Mouse (Mus musculus) kidney, embryonic 15.5 days (tissue): ENCODE data around the gene Hoxd10. TPM values are rescaled to one million over a fixed set of nuclear protein-coding genes. Genes with fewer than 3 reads are reported as not detected.

Source experiments
- ATAC-seq: fragments of 200-750 bp; cut with Nextera tagmentation; replicated peaks from 2 replicates; pipeline ENCODE4 v1.8.0; 2017; ENCODE audit warnings: moderate TSS enrichment; ENCODE audit not compliant: low FRiP score
- H3K27ac ChIP-seq: fragments of 300-500 bp; sonication (generic); 2 replicates; pipeline ENCODE4 v1.5.1; 2015; ENCODE audit warnings: mild to moderate bottlenecking, inconsistent platforms
- H3K27me3 ChIP-seq: fragments of 300-500 bp; sonication (generic); 2 replicates; pipeline ENCODE4 v1.6.1; 2015; ENCODE audit warnings: inconsistent platforms
- H3K36me3 ChIP-seq: fragments of 300-500 bp; sonication (generic); 2 replicates; pipeline ENCODE4 v1.6.1; 2015; ENCODE audit warnings: inconsistent platforms
- H3K4me1 ChIP-seq: fragments of 300-500 bp; sonication (generic); 2 replicates; pipeline ENCODE4 v1.6.1; 2015; ENCODE audit warnings: inconsistent platforms
- H3K4me2 ChIP-seq: fragments of 300-500 bp; sonication (generic); 2 replicates; pipeline ENCODE4 v1.6.1; 2015; ENCODE audit warnings: moderate library complexity, mild to moderate bottlenecking, inconsistent platforms
- H3K4me3 ChIP-seq: fragments of 300-500 bp; sonication (generic); replicated peaks from 2 replicates; pipeline ENCODE4 v1.5.1; 2015; ENCODE audit warnings: mild to moderate bottlenecking, inconsistent platforms
- H3K9ac ChIP-seq: fragments of 300-500 bp; sonication (generic); 2 replicates; pipeline ENCODE4 v1.6.1; 2015; ENCODE audit warnings: mild to moderate bottlenecking, inconsistent platforms
- H3K9me3 ChIP-seq: fragments of 300-500 bp; sonication (generic); replicated peaks from 2 replicates; pipeline ENCODE4 v1.6.1; 2016; ENCODE audit warnings: inconsistent platforms
- WGBS: fragments of 180-500 bp; shearing (Covaris S2); methylation state at CpG from one replicate; pipeline ENCODE4 v1.1.7; 2015; ENCODE audit warnings: mixed read lengths; 5-methylcytosine and 5-hydroxymethylcytosine counted together
- polyA plus RNA-seq: library from polyadenylated mRNA; unstranded; fragments of >200 nt; fragmentation: Nextera tagmentation; extraction: Ambion mirVana; gene quantifications from 2 replicates; pipeline ENCODE4 v1.2.1, GENCODE M21; 2015

Hoxd10 gene
- polyA plus RNA-seq, 1 experiment from 2014 or later: 33.6 TPM

DNA sequence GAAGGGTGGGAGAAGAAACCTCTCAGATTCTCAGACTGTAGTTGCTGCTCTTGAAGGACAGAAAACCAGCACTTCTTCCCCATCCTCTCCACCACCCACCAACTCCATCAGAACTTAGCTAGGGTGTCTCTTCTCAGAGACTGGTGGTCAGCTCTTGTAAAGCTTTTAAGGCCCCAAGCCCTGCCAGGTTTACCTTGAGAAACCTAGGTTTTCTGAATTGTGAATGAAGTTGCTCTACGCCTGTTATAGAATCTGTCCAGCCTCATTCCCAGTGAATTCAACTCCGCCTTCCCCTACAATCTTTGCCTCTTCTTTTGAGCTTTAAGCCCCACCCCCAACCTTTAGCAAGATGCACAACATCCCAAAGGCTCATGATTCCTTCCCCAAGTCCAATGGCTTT lies 14.6 kb upstream of the Hoxd10 start:
- peaks cover 82% of the 10 kb centered on the region for H3K27me3 ChIP-seq
- no peaks in the 10 kb centered on the region for H3K36me3 ChIP-seq
- 34% methylated on average over 2 of the region's 2 CpGs for WGBS
- H3K4me2 ChIP-seq: peak overlapping the region; percentile 27; the same call in 1 of the 2 replicates
- no peak overlapping the region for H3K4me3 ChIP-seq
- no peak for ATAC-seq
- no peaks in the 10 kb centered on the region for H3K9me3 ChIP-seq
- peaks cover 82% of the 10 kb centered on the region for H3K4me1 ChIP-seq
- no peak overlapping the region for H3K9ac ChIP-seq
- H3K27ac ChIP-seq: peak overlapping the region; percentile 82

DNA sequence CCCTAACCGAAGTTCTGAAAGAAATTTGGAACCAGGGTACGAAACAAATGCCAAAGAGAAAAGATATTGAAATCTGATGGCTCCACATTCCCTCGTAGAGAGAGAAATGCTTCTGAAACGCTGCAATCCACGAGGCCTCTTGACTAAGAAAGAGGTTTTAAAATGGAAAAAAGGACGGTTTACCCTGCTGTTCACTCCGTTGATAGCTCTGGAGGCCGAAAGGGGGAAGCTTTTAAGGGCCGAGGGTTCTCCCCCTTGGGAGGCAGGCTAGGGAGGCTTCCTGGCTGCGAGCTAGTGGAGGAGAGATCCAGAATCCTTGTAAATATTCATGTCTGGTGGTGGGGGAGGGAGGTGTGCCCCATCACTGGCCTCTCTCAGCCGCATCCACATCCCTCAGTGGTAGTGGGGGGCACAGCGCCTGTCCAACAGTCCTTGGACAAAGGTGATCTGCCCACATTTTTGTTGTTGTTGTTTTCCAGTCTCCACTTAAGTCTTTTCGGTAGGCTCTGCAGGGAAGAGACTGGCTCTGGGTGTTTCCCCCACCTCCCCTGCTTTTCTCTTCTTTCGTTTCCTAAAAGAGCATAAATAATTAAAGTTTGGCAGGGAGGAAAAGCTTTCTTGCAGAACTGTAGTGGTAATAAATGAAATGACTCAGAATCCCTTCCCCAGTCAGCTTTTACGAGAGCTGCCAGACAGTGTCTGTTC lies 12.7 kb upstream of the Hoxd10 start, which contains the start of gene Hoxd11:
TSS of gene Hoxd11 (plus strand) at position 667 of the 705 bp plus-strand sequence.
- H3K9ac ChIP-seq: peak within 1 kb of the TSS; percentile 65
- H3K27me3 ChIP-seq: peaks cover 71% of the 10 kb centered on the region
- peaks cover 81% of the 10 kb centered on the region for H3K4me1 ChIP-seq
- H3K9me3 ChIP-seq: no peaks in the 10 kb centered on the region
- H3K4me2 ChIP-seq: peak within 1 kb of the TSS; percentile 68
- H3K27ac ChIP-seq: peak within 1 kb of the TSS; percentile 96
- 0 out of 2 replicates have a peak, but pooled peaks have one; percentile 3 for ATAC-seq
- 6% methylated on average over 15 of the region's 15 CpGs for WGBS
- H3K4me3 ChIP-seq: peak within 1 kb of the TSS; percentile 66
- H3K36me3 ChIP-seq: no peaks in the 10 kb centered on the region

DNA sequence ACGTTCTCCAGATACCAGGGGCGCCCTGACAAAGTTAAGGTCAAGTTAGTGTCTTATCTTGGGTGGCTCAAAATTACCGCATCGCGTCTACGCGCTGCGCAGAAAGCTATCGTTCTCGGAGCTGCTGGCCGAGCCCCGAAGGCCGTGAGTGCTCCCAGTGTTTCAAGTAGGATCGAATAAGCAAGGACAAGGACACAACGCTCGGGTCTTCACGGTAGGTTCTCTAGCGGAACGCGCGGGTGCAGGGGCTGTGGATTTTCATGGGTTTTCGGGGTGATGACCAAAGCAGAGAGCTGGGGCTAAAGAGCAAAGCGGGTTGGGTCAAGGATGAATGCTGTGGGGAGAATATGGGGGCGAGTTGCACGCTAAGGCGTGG lies 12.1 kb upstream of the Hoxd10 start:
- peak overlapping the region; percentile 65 for H3K9ac ChIP-seq
- H3K4me3 ChIP-seq: peak overlapping the region; percentile 66
- peaks cover 78% of the 10 kb centered on the region for H3K4me1 ChIP-seq
- peaks cover 68% of the 10 kb centered on the region for H3K27me3 ChIP-seq
- H3K9me3 ChIP-seq: no peaks in the 10 kb centered on the region
- under 1% methylated on average over 26 of the region's 26 CpGs for WGBS
- H3K4me2 ChIP-seq: peak overlapping the region; percentile 68
- H3K36me3 ChIP-seq: no peaks in the 10 kb centered on the region
- no peak for ATAC-seq
- H3K27ac ChIP-seq: peak overlapping the region; percentile 96

DNA sequence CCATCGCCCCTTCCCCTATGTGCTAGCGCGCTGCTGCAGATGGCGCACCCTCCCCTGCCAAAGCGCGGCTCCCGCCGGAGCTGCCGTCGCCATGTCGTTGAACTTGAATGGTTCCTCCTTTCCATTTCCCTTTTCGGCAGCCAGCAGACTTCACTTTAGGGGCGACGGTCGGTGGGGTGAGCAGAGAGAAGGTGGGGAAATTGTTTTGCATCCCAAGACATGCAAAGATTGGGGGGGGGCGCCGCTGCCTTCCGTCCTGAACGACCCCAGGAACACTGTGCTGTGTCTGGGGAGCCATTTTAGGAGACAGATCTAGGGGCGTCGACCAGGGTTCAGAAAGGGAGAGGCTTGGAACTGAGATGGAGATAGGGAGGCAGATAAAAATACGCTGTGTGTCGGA lies 11.7 kb upstream of the Hoxd10 start:
- Histone ChIP-seq H3K27ac (peak overlapping the region; percentile 96), H3K4me2 (peak overlapping the region; percentile 68), H3K36me3 (no peaks in the 10 kb centered on the region), H3K9me3 (no peaks in the 10 kb centered on the region), H3K4me1 (peaks cover 74% of the 10 kb centered on the region), H3K4me3 (peak overlapping the region; percentile 66), H3K27me3 (peaks cover 66% of the 10 kb centered on the region), H3K9ac (peak overlapping the region; percentile 65)
- no peak for ATAC-seq
- under 1% methylated on average over 23 of the region's 23 CpGs for WGBS

DNA sequence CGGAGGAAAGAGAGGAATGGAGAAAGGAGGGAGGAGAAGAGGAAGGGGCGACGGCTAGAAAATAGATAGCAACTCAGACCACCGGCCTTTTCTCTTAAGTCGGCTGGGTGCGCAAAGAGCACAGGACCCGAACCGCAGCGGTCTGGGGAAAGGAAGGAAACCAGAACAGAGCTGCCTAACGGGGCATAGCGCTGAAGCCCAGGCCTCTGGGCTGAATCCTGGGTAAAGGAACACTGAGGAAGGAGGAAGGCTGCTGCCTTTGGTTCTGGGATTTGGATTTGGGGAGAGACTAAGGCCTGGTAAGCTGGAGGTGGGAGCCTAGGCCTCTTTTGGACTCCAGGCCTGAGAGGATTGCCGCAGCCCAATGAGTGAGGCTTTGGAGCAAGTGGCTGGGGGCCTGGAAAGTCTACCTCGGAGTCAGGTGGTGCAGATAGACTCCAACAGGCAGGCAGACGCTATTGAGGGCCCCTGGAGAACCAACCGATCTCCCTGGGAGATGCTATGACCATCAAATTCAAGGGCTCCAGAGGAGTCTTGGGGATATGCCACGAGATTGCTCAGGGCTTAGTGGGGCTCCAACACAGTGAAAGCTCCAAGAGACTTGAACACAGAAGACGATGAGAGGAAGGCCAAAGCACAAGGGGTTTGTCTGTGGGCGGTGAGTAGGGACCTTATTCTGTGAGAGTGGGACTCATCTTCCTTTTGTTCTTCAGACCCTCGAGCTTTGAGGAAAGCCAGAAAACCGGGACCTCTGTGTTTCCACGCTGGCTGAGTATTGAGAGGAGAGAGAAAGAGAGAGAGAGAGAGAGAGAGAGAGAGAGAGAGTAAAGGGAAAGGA lies 10.9 kb upstream of the Hoxd10 start:
- H3K4me1 ChIP-seq: peaks cover 66% of the 10 kb centered on the region
- H3K9ac ChIP-seq: peak overlapping the region; percentile 88
- peak overlapping the region; percentile 96 for H3K27ac ChIP-seq
- H3K4me2 ChIP-seq: peak overlapping the region; percentile 68
- ATAC-seq: no peak
- no peaks in the 10 kb centered on the region for H3K36me3 ChIP-seq
- H3K9me3 ChIP-seq: no peaks in the 10 kb centered on the region
- 3% methylated on average over 21 of the region's 21 CpGs for WGBS
- peak overlapping the region; percentile 66 for H3K4me3 ChIP-seq
- H3K27me3 ChIP-seq: peaks cover 63% of the 10 kb centered on the region

DNA sequence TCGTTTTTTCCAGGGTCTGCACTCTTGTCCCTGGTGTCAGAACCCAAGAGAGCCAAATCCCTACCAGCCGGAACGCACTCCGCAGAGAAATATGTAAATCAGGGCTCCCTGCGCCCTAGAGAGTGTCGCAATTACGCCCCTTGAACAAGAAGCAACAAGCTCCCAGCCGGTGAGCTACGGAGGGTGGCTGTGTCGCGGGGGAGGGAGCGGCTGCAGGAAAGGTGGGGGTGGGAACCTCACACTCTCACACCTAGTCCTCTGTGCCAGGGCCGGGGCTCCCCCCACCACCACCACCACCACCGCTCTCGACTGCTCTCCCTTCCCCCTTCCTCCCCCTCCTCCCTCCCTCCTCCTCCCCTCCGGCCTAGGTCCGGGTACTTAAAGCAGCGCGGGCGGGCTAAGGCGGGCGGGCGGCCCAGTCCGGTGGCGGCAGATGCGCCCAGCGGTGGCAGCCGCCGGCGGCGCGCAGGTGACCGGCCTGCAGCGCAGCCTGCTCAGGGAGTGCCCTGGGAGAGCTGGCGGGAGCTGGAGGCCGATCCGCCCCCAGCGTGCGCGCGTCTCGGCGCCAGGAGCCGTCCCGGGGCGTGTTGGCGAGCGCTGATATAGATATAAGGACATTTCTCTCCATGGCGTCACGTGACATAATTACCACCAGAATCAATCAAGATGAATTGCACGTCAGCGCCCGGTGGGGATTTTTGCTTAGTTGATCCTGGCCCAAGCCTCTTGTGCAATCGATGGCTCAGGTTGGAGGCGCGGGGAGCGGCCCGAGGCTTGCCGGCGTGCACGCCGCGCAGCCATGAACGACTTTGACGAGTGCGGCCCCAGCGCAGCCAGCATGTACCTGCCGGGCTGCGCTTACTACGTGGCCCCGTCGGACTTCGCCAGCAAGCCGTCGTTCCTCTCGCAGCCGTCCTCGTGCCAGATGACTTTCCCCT lies 9.9 kb upstream of the Hoxd10 start:
- no peaks in the 10 kb centered on the region for H3K36me3 ChIP-seq
- ATAC-seq: peak; percentile 57
- H3K9me3 ChIP-seq: no peaks in the 10 kb centered on the region
- peak overlapping the region; percentile 96 for H3K27ac ChIP-seq
- peaks cover 53% of the 10 kb centered on the region for H3K27me3 ChIP-seq
- H3K4me1 ChIP-seq: peaks cover 56% of the 10 kb centered on the region
- peak overlapping the region; percentile 68 for H3K4me2 ChIP-seq
- peak overlapping the region; percentile 88 for H3K9ac ChIP-seq
- WGBS: under 1% methylated on average over 78 of the region's 78 CpGs
- H3K4me3 ChIP-seq: peak overlapping the region; percentile 66

DNA sequence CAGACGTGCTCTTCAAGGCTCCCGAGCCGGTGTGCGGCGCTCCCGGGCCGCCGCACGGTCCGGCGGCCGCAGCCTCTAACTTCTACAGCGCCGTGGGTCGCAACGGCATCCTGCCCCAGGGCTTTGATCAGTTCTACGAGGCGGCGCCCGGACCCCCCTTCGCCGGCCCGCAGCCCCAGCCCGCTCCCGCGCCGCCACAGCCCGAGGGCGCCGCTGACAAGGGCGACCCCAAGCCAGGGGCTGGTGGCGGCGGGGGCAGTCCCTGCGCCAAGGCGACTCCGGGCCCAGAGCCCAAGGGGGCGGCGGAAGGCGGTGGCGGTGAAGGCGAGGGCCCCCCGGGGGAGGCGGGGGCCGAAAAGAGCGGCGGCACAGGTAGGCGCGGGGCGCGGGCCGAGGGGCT lies 8.9 kb upstream of the Hoxd10 start:
- Histone ChIP-seq H3K9ac (peak overlapping the region; percentile 88), H3K27ac (peak overlapping the region; percentile 96), H3K4me2 (peak overlapping the region; percentile 68), H3K9me3 (no peaks in the 10 kb centered on the region), H3K36me3 (no peaks in the 10 kb centered on the region), H3K27me3 (peaks cover 52% of the 10 kb centered on the region), H3K4me3 (peak overlapping the region; percentile 66), H3K4me1 (peaks cover 49% of the 10 kb centered on the region)
- no peak for ATAC-seq
- WGBS: under 1% methylated on average over 51 of the region's 51 CpGs

DNA sequence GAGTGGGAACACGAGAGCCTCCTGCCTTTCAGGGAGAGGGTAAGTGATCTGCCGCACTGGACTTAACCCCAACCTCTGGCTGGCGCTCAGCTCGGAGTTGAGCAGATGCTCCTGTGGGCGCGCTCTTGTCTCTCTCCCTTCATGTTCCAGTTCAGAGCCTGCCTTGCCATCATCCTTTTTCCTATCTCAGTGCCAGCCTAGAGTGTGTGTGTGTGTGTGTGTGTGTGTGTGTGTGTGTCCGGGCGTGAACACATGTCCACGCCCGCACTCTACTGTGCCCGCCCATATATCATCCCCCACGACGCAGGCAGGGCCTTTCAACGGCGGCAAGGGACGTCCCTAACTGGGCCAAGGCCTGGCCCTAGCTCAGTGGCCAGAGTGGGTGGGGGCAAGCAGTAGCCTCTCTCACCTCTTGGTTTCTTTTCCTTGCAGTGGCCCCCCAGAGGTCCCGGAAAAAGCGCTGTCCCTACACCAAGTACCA lies 8.2 kb upstream of the Hoxd10 start:
- peak overlapping the region; percentile 88 for H3K9ac ChIP-seq
- H3K4me1 ChIP-seq: peaks cover 44% of the 10 kb centered on the region
- peaks cover 56% of the 10 kb centered on the region for H3K27me3 ChIP-seq
- peak overlapping the region; percentile 66 for H3K4me3 ChIP-seq
- H3K27ac ChIP-seq: peak overlapping the region; percentile 96
- no peaks in the 10 kb centered on the region for H3K36me3 ChIP-seq
- WGBS: 1% methylated on average over 18 of the region's 18 CpGs
- no peaks in the 10 kb centered on the region for H3K9me3 ChIP-seq
- H3K4me2 ChIP-seq: peak overlapping the region; percentile 68
- peak; percentile 38 for ATAC-seq

DNA sequence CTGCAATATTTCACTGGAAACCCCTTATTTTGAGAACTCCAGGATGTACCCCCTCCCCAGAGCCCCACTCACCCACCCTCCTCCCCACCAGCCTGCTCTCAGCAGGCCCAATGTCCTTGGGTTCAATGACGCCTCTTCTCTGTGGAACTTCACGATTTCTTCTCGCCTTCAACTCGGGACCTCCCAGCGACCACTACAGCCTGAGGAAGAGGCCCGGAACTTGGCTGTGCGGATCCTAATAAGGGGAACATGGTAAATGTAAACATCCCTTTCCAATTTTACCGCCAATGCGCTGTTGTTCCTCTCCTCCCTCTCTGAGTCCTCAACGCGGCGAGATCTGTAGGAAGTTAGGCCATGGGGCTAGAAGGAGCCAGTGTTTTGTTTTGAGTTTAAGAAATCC lies 7.6 kb upstream of the Hoxd10 start:
- ATAC-seq: no peak
- WGBS: 5% methylated on average over 12 of the region's 12 CpGs
- Histone ChIP-seq H3K4me2 (peak overlapping the region; percentile 68), H3K4me3 (peak overlapping the region; percentile 66), H3K9me3 (no peaks in the 10 kb centered on the region), H3K27ac (peak overlapping the region; percentile 96), H3K27me3 (peaks cover 53% of the 10 kb centered on the region), H3K36me3 (no peaks in the 10 kb centered on the region), H3K9ac (peak overlapping the region; percentile 88), H3K4me1 (peaks cover 39% of the 10 kb centered on the region)

DNA sequence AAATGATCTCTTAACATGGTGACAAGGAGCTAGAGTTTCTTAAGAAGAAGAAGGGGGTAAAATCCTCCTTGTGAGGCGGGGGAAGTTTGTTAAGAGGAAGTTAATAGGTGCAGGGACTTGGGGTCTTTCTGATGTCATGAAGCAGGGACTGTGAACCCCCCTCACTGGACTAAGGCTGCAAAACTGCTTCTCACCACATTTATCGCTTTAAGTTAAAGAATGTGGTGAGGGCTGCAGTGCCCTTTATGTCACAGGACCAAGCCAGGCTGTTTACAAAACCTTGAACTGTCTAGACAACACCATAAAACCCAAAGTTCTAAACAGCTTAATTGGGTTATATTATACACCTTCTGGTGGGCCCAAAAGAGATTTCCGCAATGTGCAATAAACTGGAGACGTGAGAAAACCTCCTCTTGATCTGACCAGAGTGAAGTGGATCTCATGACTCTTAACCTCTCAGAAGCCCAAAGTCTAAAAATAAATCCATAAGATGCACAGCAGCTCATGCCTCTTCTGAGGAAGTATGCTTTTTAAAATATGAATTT lies 6.6 kb upstream of the Hoxd10 start:
- Histone ChIP-seq H3K4me2 (peak overlapping the region; percentile 68), H3K36me3 (no peaks in the 10 kb centered on the region), H3K4me1 (peaks cover 32% of the 10 kb centered on the region), H3K9ac (peak overlapping the region; percentile 88), H3K9me3 (no peaks in the 10 kb centered on the region), H3K27ac (peak overlapping the region; percentile 96), H3K4me3 (peak overlapping the region; percentile 66), H3K27me3 (peaks cover 45% of the 10 kb centered on the region)
- ATAC-seq: no peak
- WGBS: 15% methylated on average over 4 of the region's 4 CpGs
